ENCODE assay signal across 8 mouse cellular contexts in genomic region chr13:55727120-55727838, GRCm38 (mm10). TPM values are rescaled to one million over a fixed set of nuclear protein-coding genes. Genes with fewer than 3 reads are reported as not detected.
A peak's percentile ranks its signal among the peaks of the same experiment; 100 is the strongest.
DNase-seq lines count a peak whose midpoint lies in the region; ATAC-seq and TF ChIP-seq lines count a peak whose summit lies in the region.

Gene Pcbd2, plus strand, starts transcription at chr13:55727368.

- H3K27me3 ChIP-seq in G1E (ENCODE audit: insufficient read depth, low read length): no peaks in the 10 kb centered on the region
- H3K27me3 ChIP-seq in forebrain, embryonic 16.5 days (replicated peaks; ENCODE audit: control insufficient read depth, insufficient read depth, low read length): no peaks in the 10 kb centered on the region
- no peaks in the 10 kb centered on the region for H3K27me3 ChIP-seq in liver, postnatal 0 days (ENCODE audit: insufficient read depth, low read length)
- no peaks in the 10 kb centered on the region for H3K27me3 ChIP-seq in neural tube, embryonic 13.5 days
- no peaks in the 10 kb centered on the region for H3K27me3 ChIP-seq in testis, adult 2 months (ENCODE audit: control insufficient read depth, insufficient read depth, low read length)

- H3K9ac ChIP-seq in forebrain, embryonic 16.5 days (replicated peaks; ENCODE audit: low read depth, low read length): peak within 1 kb of the TSS; percentile 74
- peak within 1 kb of the TSS; percentile 82 for H3K9ac ChIP-seq in liver, postnatal 0 days (replicated peaks)
- peak within 1 kb of the TSS; percentile 78 for H3K9ac ChIP-seq in neural tube, embryonic 13.5 days

- H3K27ac ChIP-seq in forebrain, embryonic 16.5 days (ENCODE audit: low read length): peak within 1 kb of the TSS; percentile 95
- H3K27ac ChIP-seq in liver, postnatal 0 days (ENCODE audit: low read depth): peak within 1 kb of the TSS; percentile 95
- H3K27ac ChIP-seq in neural tube, embryonic 13.5 days (replicated peaks): peak within 1 kb of the TSS; percentile 97
- H3K27ac ChIP-seq in testis, adult 2 months (ENCODE audit: control insufficient read depth, insufficient read depth, low read depth, low read length): peak within 1 kb of the TSS; percentile 80

- ATAC-seq in G1E (ENCODE audit: extremely low read depth, insufficient number of reproducible peaks, low FRiP score, poor library complexity, severe bottlenecking): no peak
- ATAC-seq in forebrain, embryonic 16.5 days: peak; percentile 94
- peak; percentile 92 for ATAC-seq in liver, postnatal 0 days
- ATAC-seq in neural tube, embryonic 13.5 days (ENCODE audit: low read depth): peak; percentile 92

- peaks cover 54% of the 10 kb centered on the region for H3K36me3 ChIP-seq in G1E (replicated peaks)
- H3K36me3 ChIP-seq in forebrain, embryonic 16.5 days (ENCODE audit: control insufficient read depth, insufficient read depth): peaks cover 9% of the 10 kb centered on the region; the same call in 1 of the 2 replicates
- H3K36me3 ChIP-seq in liver, postnatal 0 days (replicated peaks; ENCODE audit: insufficient read depth, low read length): peaks cover 15% of the 10 kb centered on the region; the same call in 1 of the 2 replicates
- H3K36me3 ChIP-seq in neural tube, embryonic 13.5 days: peaks cover 38% of the 10 kb centered on the region
- no peaks in the 10 kb centered on the region for H3K36me3 ChIP-seq in testis, adult 2 months (ENCODE audit: control insufficient read depth, insufficient read depth, low read length)

- under 1% methylated on average over 73 of the region's 73 CpGs for WGBS in forebrain, embryonic 16.5 days
- 1% methylated on average over 54 of the region's 73 CpGs for WGBS in liver, postnatal 0 days (ENCODE audit: insufficient replicate concordance)
- WGBS in neural tube, embryonic 13.5 days: under 1% methylated on average over 45 of the region's 73 CpGs

- peaks cover 19% of the 10 kb centered on the region for H3K4me1 ChIP-seq in G1E (ENCODE audit: insufficient read depth, low read depth, low read length)
- peaks cover 4% of the 10 kb centered on the region; the same call in 1 of the 2 replicates for H3K4me1 ChIP-seq in forebrain, embryonic 16.5 days (replicated peaks; ENCODE audit: control insufficient read depth, insufficient read depth, low read length)
- no peaks in the 10 kb centered on the region for H3K4me1 ChIP-seq in liver, postnatal 0 days (ENCODE audit: insufficient read depth)
- H3K4me1 ChIP-seq in neural tube, embryonic 13.5 days (replicated peaks): peaks cover 5% of the 10 kb centered on the region; the same call in 1 of the 2 replicates
- peaks cover 3% of the 10 kb centered on the region; the same call in 1 of the 2 replicates for H3K4me1 ChIP-seq in testis, adult 2 months (ENCODE audit: control insufficient read depth, insufficient read depth, low read length)

- H3K4me3 ChIP-seq in G1E (ENCODE audit: low read depth, low read length): peak within 1 kb of the TSS; percentile 78
- H3K4me3 ChIP-seq in forebrain, embryonic 16.5 days (replicated peaks; ENCODE audit: low read length): peak within 1 kb of the TSS; percentile 66
- H3K4me3 ChIP-seq in liver, postnatal 0 days (ENCODE audit: low read depth, low read length): peak within 1 kb of the TSS; percentile 62
- peak within 1 kb of the TSS; percentile 56 for H3K4me3 ChIP-seq in neural tube, embryonic 13.5 days
- H3K4me3 ChIP-seq in testis, adult 2 months (ENCODE audit: control insufficient read depth, low read depth, low read length): peak within 1 kb of the TSS; percentile 90

- TF ChIP-seq CTCF in G1E (IDR thresholded peaks at IDR 0.05; ENCODE audit: low read depth, low read length): no peak
- no peak for TF ChIP-seq CTCF in liver, postnatal 0 days (IDR thresholded peaks at IDR 0.05; ENCODE audit: low read depth)
- no peak for TF ChIP-seq CTCF in testis, adult 2 months (IDR thresholded peaks at IDR 0.05; ENCODE audit: control insufficient read depth, insufficient read depth, insufficient replicate concordance, low read depth, low read length)

- no peaks in the 10 kb centered on the region for H3K9me3 ChIP-seq in G1E (replicated peaks)
- no peaks in the 10 kb centered on the region for H3K9me3 ChIP-seq in forebrain, embryonic 16.5 days (ENCODE audit: control insufficient read depth, low read length)
- H3K9me3 ChIP-seq in liver, postnatal 0 days (ENCODE audit: low read length): no peaks in the 10 kb centered on the region
- H3K9me3 ChIP-seq in neural tube, embryonic 13.5 days: no peaks in the 10 kb centered on the region

- TF ChIP-seq POLR2A in testis, adult 2 months (IDR thresholded peaks at IDR 0.05; ENCODE audit: control insufficient read depth, low read depth, low read length): no peak

- no peak for TF ChIP-seq EP300 in liver, postnatal 0 days (IDR thresholded peaks at IDR 0.05; ENCODE audit: low read depth)

- peak within 1 kb of the TSS; percentile 74 for H3K4me2 ChIP-seq in forebrain, embryonic 16.5 days (ENCODE audit: low read length)
- H3K4me2 ChIP-seq in liver, postnatal 0 days (ENCODE audit: low read depth, low read length): peak within 1 kb of the TSS; percentile 77
- peak within 1 kb of the TSS; percentile 69 for H3K4me2 ChIP-seq in neural tube, embryonic 13.5 days

- peak; percentile 81 for DNase-seq in G1E (ENCODE audit: low spot score)
- peak; percentile 77 to 88 for DNase-seq in cerebellum, adult 18-20 months
- peak; percentile 78 for DNase-seq in heart, postnatal 25 days (ENCODE audit: low spot score)
- DNase-seq in layer of hippocampus, adult 11-12 months (ENCODE audit: low spot score): peak; percentile 83
- DNase-seq in liver, postnatal 0 days: peak; percentile 92

- intact Hi-C loops in heart, postnatal 25 days (cut with DNase I): loop anchor here (5.0 to 10.0 kb wide), 2 partner anchors 35 to 238 kb away; partner anchors contain the start of gene B230219D22Rik

RNA-seq across cellular contexts. Expression of gene Pcbd2, which starts in this region (rescaled TPM):
- total RNA-seq in G1E (2014; fragmentation: Nextera tagmentation) (13.1 and 19.2 TPM in 2 replicates), G1E (2017) (30.3 and 30.9 TPM in 2 replicates)
- polyA plus RNA-seq in G1E (2012): 43.4 and 59.1 TPM in 2 replicates
- 15.3 and 16.3 TPM in 2 replicates for polyA plus RNA-seq in forebrain, embryonic 16.5 days (2015; fragmentation: Nextera tagmentation; extraction: Ambion mirVana)
- total RNA-seq in heart, postnatal 25 days (2021): 10 to 100 TPM; 38.2 to 42.5 TPM
- polyA plus RNA-seq in liver, postnatal 0 days (2015; fragmentation: Nextera tagmentation; extraction: Ambion mirVana): 49.2 and 52.7 TPM in 2 replicates
- polyA plus RNA-seq in neural tube, embryonic 13.5 days (2015; fragmentation: Nextera tagmentation; extraction: Ambion mirVana): 23.3 and 26.2 TPM in 2 replicates
- 4.8 and 6.3 TPM in 2 replicates for polyA plus RNA-seq in testis, adult 2 months (2012; rRNA removed)
